Mouse (Mus musculus) cerebellum, postnatal 14 days (tissue): ENCODE measurements around the gene Mrpl58.
A peak's percentile ranks its signal among the peaks of the same experiment; 100 is the strongest.
"Not testable (repeated sequence)": the region's sequence is repeated elsewhere in the genome, so short reads cannot be mapped to it uniquely, and the experiment has no call there.

Experiments
- DNase-seq, 2 experiments: peaks; one replicate each; pipeline ENCODE4 v3.0.0; 2021; ENCODE audit warnings: mixed read lengths in 2 of 2

Gene Mrpl58

DNA sequence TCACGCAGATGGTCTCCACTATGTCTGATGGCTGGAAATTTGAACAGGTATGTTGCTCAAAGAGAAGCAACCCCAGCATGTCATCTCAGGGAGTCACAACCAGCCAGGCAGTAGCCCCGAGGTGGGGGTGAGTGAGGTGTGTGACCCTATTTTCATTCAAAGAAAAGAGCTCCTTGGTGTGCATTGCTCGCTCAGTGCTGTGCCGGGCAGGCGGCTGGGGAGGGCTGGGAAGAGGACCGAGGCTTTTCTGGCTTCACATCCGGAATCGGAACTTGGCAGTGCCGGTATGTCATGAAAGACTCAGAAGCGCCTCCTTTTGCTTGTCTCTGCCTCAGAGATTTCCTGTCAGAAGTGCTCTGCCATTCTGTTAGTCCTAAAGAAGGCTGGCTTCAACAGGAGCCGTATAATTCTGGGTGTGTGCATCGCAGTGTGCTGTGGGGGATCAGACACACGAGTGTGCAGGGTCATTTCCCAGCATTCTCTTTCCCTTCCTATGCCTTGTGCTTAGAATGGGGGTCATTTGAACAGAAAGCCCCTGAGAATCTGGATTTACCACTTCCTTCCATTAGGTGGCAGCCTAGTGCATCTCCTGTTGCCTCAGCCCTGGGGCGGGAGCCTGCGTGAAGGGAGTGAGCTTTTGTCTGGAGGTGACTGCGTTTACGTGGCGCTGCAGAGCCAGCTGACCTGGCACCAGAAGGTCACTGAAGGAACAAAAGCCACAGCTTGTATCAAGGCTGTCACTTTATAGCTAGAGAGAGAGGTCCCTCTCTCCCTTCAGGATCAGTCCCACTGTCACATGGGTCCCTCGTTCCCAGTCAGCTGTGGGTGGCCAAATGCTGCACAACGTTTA lies 24.2 kb downstream of the Mrpl58 start:
- peak; percentile 87 to 88 for DNase-seq

DNA sequence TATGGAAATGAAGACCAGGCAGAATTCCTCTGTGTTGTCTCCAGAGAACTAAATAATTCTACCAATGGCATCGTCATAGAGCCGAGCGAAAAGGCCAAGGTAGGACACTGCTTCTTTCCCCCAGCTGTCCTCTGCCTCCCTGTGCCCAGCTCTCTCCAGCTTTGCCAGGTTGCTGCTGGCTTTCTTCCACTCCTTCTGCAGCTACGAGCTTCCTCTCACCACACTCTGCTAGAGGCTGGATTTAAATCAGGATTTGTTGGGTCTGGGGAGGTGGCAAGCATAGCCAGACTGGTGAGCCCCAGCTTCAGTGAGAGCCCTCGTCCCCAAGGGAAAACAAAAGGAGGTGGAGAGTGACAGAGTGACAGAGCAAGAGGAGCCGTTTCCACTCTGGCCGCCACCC lies 25.8 kb downstream of the Mrpl58 start:
- DNase-seq, result peak; percentile 69 to 84

DNA sequence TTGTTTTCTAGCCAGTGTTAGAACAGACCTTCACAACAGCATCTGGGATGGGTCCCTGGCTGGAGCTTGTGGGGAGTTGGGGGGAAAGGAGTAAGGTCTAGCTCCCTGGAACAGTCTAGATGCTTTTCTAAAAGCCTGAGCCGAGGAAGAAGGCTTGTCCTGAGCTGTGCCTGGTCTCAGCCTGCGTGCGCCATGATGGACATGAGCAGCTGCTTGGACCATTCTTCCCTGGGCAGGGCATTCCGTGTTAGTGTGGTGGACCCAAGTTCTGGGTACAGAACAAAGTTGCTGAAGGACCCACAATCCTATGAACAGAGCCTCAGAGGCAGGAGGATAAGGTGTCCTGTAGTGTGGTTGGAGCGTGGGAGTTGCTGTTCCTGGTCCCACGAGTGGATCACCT lies 27.0 kb downstream of the Mrpl58 start:
- no peak for DNase-seq

DNA sequence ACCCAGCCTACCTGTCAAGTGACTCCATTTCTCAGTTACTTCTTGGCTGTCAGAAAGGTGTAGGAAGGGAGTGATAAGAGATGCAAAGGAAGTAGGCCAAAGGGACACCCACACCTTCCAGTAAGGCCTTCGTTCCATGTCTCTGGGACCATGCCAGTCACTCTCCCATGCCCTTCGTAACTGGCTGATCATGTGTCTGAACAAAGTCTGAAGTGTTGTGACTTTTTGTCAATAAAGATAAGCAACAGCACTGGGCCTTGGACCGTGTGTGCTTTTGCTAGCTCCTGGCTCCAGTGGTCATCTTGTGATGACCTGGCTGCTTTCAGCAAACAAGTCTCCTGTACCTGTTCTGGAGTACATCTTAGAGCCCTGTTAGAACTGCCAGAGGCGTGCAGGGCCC lies 29.3 kb downstream of the Mrpl58 start:
- no peak for DNase-seq

DNA sequence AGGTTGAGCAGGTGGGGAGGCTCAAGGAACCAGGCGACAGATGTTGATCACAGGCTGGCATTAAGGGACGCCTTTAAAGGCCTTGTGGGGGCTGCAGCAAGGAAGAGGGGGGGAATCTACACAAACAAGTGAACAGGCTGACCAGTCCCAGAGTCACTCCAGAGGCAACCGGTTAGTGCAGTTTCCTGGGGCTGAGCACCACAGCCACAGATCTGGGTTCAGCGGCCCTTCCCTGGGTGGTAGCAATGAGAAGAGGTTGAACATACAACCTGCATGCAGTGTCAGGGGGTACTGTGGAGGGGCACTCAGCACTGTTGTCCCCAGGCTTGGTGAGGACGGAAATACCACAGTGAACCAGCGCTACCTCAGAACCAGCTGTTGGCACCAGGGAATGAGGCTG lies 29.8 kb downstream of the Mrpl58 start:
- no peak for DNase-seq

DNA sequence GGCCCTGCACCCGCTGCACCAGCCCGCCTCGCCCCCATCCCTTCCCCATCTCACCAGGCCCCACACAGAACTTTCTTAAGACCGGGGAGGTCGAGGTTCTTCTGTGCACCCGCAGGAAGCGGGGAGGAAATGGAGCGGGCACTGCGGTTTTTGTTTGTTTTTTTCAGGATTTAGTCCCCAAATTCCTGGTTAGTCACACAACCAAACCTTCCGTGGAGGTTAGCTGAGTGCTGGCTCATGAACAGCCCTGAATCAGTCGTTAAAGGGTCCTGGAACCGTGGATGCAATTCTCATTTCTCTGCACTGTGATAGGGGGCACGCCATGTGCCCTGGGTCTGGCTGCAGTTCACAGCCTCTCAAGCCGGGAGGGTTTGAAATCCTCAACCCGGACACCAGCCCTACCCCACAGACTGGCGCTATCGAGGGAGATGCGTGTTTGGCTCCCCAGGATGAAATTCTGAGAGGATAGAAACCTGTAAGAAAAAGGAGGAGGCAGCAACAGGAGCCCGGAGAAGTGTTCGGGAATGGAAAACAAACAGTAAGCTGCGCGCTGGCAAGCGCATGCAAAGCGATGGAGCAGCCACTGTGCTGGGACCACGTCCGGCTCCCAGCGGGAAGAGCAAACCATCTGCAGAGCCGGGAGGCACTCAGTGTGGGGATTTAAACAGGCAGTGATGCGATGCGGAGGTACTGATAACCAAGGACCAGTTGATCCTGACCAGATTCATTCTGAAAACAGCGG lies 32.2 kb downstream of the Mrpl58 start:
- DNase-seq, result peak; percentile 77 to 81

DNA sequence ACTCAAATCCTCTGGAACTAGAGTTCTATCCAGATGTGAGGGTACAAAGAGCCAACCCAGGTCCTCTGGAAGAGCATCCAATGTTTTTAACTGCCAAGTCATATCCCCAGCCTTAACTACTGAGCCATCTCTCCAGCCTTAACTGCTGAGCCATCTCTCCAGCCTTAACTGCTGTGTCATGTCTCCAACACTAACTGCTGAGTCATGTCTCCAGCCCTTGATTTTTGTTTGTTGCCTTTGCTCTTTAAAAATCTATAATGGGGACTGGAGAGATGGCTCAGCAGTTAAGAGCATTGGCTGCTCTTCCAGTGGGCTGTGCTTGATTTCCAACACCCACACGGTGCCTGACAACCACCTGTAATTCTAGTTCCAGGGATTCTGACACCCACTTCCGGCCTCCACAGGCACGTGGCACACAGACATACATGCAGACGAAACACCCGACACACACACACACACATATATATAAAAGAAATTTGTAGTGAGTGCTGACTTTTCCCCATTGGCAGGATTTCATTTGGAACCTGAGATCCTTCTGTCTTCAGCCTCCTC lies 34.1 kb downstream of the Mrpl58 start:
- no peak for DNase-seq

DNA sequence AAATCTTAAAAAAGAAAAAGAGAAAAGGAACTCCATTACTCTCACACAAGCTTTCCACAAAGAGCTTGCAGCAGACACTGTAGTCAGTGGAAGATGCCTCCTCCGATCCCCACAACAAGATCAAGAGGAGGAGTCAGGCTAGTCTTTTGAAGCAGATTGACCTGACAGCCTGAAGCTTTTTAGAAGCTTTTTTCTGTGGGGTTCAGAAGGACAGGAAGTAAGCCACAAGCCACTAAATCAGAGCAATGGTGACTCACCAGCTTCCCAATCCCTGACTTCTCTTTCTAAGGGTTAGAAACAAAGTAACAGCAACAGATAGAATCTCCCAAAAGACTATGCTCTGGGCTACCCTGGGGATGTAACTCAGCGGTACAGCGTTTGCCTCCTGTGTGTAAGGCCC lies 35.8 kb downstream of the Mrpl58 start:
- no peak for DNase-seq

DNA sequence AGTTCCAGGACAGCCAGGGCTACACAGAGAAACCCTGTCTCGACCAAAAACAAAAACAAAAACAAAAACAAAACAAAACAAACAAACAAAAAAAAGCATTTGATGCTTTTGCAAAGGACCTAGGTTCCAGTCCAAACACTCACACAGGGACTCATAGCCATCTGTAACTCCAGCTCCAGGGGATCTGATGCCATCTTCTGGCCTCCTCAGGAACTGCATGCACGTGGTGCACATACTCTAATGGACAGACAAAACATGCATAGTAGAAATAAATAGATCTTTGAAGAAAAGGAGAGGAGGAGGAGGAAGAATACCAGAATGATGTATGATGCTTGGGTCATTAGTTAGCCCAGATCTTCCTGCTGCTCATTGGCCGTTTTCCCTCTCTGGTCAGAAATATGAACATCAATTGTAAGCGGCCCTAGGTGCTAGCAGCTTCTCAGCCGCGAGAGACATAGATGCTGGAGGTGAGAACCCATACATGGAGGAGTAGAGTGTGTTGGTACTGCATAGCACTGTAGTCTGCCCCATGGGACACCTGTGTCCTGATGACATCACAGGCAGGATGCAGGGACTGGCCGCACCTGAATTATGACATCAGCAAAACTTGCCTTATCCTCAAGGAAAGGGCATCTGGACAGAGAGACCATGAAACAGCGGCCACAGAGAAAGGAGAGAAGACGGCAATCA lies 36.5 kb downstream of the Mrpl58 start, which contains the start of gene Trim80:
Trim80 (plus strand) TSS at position 640 of the 690 bp plus-strand sequence.
- DNase-seq, result no peak

DNA sequence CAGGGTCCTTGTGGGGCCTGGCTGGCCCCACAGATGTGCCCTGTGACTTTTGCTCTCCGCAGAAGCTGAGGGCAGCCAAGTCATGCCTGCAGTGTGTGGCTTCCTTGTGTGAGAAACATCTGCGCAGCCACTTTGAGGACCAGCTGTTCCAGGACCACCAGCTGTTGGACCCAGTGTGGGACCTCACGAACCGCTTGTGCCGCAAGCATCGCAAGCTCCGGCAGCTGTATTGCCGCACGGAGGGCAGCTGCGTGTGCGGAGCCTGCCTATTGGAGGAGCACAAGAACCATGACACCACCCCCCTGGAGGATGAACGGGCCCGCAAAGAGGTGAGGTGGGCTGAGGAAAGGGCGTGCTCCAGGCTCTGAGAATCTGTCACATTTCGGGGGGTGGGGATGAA lies 37.9 kb downstream of the Mrpl58 start:
- DNase-seq, result no peak

DNA sequence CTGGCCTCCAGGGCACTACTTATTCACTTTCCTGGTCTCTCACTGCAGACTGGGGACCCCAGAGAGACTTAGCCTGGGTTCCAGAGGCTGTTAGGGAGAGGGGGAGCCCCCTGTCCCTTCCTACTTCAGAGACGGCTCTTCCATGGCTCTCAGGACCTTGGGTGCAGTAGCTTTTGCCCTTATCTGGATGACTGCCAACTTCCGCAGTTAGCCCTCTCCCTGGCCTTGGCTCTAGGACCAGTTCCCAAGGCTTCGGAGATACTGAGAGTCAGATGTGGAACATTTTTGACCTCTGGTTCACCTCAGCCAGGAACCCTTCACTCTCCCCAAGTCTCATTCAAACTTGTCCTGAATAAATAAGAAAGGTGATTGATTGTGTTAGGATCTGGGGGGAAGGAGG lies 43.4 kb downstream of the Mrpl58 start:
- no peak for DNase-seq

DNA sequence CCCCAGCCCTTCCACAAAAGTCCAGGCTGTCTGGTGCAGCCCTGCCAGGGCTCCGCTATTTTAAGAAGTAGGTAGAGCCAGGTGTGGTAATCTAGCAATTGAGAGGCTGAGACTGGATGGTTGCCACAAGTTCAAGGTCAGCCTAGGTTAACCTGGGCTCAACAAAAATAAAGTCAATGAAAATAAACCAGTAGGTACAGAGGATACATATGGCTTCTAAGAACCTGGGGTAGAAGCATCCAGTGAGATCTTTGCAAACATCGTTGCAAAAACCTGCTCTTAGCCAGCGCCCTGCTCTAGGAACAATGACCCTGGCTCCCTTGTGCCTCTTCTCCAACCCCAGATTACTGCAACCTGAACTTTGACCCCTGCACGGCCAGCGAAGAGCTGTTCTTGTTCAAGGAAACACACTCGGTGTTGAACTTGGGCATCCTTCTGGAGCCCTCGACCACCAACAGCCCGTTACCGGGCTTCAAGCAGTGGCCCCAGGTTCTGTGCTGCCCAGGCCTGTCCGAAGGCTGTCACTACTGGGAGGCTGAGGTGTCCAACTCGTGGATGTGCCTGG lies 43.9 kb downstream of the Mrpl58 start:
- no peak for DNase-seq

DNA sequence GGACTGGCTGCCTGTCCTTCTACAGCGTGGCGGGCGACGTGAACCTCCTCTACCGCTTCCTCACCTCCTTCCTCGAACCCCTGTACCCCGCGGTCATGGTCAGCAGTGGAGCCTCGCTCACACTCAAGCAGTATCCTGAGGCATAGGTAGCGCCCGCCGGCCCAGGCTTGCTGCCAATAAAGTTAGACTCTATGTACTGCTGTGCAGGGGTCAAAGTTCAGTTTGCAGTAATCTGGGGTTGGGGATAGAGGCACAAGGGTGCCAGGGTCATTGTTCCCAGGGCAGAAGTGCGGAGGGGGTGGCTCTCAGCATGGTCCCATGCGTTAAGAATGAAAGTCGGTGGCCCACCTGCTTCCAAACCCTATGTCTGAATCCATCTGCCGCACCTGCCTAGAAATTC lies 44.5 kb downstream of the Mrpl58 start:
- no peak for DNase-seq

DNA sequence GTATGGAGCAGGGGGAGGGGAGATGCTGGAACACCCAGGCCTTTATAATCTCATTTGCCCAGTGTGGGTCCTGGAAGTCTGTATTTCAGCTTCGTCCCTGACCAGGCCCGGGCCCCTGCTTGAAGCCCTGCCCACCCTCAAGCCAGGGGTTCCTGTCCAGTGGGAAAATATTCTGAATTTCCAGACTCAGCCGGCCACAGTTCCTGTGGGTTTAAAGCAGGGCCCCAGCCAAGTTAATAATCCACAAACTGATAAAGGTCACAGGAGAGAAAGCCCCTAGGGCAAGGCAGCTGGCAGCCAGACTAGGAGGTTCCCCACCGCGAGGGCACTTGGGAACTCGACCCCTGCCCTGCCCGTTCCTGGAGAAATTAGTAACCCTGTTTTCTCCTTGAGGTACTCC lies 45.4 kb downstream of the Mrpl58 start:
- DNase-seq, result no peak

DNA sequence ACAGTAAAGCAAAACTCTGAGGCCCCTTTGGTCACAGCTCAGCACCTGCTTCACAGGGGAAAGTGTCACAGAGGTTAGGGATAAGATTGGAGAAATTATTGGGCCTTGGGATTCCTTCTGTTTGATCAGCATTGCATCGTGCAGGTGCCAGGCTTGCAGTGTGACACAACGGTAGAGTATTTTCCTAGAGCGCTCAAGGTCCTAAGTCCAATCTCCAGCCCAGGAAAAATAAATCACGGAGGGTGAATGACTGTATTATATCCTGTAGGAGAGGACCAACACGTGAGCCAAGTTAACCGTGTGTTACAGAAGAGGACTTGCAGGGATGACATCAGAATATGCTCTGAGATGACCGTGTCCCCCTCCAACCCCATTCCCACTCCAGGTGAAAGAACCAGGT lies 46.6 kb downstream of the Mrpl58 start:
- DNase-seq, result no peak

DNA sequence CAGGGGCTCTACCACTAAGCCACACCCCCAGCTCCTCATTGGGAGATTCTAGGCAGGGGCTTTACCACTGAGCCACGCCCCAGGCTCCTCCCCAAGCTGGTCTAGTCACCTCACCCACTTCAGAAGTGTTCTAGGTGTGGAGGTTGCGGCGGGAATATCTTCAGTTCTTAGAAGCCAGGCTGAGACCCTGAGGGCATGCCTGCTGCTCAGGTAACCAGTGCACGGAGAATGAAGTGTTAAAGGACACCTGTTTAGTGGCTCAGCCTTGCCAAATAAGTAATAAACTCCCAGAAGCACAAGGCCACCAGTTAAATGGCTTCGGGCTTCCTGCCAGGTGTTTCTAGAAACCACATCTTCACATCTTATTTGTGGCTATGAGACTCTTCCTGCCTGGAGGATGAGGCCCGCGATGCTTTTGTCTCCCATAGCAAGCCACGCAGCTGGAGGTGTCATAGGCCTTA lies 48.3 kb downstream of the Mrpl58 start:
- DNase-seq, result no peak

DNA sequence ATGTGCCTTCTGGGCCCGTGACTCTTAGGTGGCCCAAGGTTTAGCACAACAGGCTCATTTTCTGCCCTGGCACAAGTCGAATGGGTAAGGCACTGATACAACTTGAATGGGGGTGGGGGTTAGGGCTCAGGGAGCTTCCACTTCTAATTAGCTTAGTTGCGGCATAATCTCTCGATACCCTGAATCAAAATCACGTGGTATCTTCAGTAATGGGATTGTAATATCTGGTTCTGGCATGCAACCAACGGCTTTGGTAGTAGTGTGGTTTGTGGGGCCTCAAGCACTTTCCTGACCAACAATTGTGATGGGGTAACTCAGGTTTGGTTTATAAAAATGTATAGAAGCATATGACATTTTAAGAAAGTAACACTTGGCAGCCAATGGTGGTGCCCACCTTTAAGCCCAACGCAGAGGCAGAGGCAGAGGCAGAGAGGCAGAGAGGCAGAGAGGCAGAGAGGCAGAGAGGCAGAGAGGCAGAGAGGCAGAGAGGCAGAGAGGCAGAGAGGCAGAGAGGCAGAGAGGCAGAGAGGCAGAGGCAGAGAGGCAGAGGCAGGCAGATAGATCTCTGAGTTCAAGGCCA lies 48.8 kb downstream of the Mrpl58 start:
- DNase-seq, result no peak

DNA sequence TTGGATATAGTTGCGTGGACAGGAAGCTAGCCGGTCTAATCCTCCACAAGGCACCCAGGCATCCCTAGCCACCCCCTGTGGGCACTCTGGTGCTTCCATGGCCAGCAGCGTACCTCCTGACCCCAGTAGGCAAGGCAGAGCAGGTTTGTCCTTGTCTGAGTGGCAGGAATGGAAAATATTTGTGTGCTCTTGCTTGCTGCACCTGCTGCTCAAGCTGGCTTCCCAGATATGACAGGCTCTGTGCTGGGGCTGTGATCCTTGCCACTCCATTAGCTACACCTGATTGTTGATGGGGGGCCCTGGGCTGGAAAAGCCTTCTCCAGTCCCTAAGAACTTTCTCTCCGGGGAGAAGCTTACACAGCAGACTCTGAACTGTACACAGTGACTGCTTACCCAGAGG lies 49.8 kb downstream of the Mrpl58 start:
- DNase-seq, result no peak

DNA sequence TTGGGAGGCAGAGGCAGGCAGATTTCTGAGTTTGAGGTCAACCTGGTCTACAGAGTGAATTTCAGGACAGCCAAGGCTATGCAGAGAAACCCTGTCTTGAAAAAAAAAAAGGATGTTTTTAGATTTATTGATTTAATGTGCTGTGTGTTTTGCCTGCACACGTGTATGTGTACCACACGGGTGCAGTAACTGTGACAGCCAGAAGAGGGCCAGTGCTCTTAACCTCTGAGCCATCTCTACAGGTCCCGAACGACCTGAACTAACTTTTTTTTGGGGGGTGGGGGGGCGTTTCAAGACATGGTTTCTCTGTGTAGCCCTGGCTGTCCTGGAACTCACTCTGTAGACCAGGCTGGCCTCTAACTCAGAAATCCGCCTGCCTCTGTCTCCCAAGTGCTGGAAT lies 51.3 kb downstream of the Mrpl58 start:
- not testable (repeated sequence) for DNase-seq

DNA sequence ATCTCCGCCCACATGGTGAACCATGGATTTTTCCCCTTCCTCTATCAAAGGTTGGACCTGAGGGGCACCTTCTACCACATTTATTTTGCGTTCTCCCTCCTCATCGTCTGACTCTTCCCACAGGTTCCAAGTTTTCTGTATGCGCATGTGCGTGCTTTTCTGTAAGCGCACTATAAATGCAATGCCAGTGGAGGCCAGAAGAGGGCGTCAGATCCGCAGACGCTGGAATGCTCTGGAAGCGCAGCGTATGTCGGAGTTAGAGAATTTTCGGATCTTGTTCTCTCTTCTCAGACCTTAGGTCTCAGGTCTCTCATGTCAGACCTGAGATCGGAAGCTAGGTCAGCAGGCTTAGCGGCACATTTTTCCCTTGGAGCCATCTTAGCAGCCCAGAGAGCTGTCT lies 52.1 kb downstream of the Mrpl58 start:
- no peak for DNase-seq

DNA sequence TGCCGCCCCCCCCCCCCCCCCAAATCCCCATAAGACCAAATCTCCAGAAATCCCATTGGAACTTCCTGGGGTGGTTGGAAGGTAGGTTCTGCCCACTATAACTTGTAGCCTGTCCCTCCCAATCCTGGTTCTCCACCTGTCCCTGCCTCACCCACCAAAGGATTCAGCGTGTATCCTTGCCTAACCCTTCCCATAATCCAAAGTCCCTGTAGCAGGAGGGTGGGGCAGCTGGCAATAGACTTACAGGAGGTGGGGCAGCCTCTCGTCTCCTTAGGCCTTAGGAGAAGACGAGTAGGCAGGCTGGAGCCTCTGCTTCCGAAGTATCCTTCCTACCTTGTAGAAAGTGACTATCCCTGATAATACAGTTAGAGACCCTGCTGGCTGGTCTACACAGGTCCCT lies 52.6 kb downstream of the Mrpl58 start:
- DNase-seq, result no peak

DNA sequence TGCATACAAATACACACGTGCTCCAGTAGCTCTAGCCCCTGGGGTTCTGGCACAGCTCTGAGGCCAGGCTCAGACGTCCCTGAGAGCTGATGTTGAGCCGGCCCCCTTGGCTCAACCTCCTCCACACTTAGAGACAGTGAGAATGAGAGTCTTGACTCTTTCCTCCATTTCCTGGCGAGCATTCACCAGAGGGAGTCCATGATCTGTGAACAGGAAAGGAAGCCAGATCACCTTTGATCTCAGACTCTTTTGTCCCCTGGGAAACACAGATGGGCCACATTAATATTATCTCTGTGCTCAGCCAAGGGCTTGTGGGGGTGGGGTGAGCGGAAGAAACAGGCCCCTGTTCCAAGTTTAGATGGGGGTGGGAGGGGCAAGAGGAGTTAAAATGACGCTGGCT lies 53.9 kb downstream of the Mrpl58 start:
- no peak for DNase-seq

DNA sequence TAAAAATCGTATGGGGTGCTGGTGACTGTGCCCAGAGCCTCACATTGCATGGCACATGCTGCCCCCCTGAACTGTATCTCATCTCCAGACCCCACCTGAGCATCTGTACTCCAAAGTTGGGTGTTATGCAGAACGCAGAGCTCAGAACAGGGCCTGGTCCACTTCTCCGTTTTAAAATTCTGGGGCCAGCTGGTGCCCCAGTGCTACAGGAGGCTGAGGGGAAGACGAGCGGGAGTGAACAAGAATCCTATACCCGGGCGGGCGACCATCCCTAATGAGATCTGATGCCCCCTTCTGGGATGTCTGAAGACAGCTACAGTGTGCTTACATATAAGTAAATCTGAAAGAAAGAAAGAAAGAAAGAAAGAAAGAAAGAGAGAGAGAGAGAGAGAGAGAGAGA lies 57.4 kb downstream of the Mrpl58 start:
- no peak for DNase-seq
